Mouse (Mus musculus) ES-E14 (cell line): Measurements from ENCODE around the gene Cdc7.

Source experiments
- CHD2 ChIP-seq: IDR thresholded peaks from 2 replicates; pipeline ENCODE4 v1.6.1; 2014; ENCODE audit warnings: mild to moderate bottlenecking, low read depth, low read length, inconsistent platforms
- ZNF384 ChIP-seq: IDR thresholded peaks from 2 replicates; pipeline ENCODE4 v1.6.1; 2012; ENCODE audit warnings: low read depth, low read length, inconsistent platforms

DNA sequence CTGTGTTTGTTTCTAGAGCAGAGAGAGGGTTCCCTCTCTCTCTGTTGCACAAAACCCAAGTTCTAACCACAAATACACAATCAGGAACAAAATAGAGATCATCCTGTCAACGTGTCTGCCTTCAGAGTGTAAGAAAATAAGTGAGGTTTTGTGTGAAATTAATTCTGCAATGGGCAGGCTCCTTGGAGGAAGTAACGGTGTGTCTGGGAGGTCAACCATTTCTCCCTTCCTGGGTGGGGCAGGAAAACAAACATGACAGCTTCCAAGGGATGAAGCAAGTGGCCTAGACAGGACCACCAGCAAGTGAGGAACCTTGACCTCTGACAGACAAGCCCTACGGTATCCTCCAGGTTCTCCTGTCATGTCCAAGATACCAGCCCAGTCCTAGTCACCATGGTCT is 46.2 kb downstream of the Cdc7 start:
- TF ChIP-seq ZNF384 (no peak), CHD2 (no peak)
